Mouse (Mus musculus) spleen, adult 2 months (tissue): ENCODE measurements around the gene N6amt1.

Experiments used
- CTCF ChIP-seq: fragments of 200-500 bp; IDR thresholded peaks from 2 replicates; pipeline ENCODE4 v1.5.1; 2011; ENCODE audit warnings: mild to moderate bottlenecking, inconsistent platforms; ENCODE audit not compliant: insufficient read depth, insufficient read length, insufficient replicate concordance; ENCODE audit errors: extremely low read depth
- POLR2A ChIP-seq: fragments of 200-500 bp; IDR thresholded peaks from 2 replicates; pipeline ENCODE4 v1.6.1; 2011; ENCODE audit warnings: low read depth, low read length, inconsistent platforms

DNA sequence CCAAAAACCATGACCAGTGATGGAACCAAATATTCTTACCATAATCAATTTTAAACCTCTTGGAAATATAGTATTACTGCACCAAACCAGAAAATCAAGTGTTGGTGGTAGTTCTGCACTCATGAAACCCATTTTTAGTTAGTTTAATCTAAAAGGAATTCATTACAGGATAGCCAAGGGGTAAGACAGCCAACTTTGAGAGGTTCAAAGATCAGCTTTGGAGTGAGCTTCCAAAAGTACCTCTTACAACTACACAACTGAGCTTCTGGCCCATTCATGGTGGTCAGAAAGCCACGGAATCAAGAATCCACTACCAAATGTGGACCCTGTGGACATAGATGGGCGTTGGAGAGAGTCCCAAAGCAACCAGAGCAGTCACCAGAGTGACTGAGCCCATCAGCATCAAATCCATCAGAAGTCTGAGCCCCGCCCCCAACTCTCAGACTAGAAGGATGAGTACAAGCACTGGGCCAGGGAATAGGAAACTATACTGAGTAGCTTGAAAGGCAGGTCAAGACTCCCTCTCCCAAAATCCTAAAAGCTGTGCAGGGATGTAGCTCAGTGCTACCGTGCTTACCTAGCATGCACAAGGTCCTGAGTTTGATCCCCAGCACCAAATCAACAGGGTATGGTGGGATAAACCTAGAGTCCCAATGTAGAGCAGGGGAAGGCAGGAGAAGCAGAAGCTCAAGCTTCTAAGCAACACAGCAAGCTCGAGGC is 2.4 kb upstream of the N6amt1 start:
- no peak for TF ChIP-seq CTCF
- TF ChIP-seq POLR2A = no peak
